Mouse (Mus musculus): ENCODE data around the gene Slc12a7. TPM values are rescaled to one million over a fixed set of nuclear protein-coding genes. Genes with fewer than 3 reads are reported as not detected.
"Not testable (repeated sequence)": the region's sequence is repeated elsewhere in the genome, so short reads cannot be mapped to it uniquely, and the experiment has no call there.

The Slc12a7 gene
- polyA plus RNA-seq, 2 experiments = 7.8 to 9.9 TPM

DNA sequence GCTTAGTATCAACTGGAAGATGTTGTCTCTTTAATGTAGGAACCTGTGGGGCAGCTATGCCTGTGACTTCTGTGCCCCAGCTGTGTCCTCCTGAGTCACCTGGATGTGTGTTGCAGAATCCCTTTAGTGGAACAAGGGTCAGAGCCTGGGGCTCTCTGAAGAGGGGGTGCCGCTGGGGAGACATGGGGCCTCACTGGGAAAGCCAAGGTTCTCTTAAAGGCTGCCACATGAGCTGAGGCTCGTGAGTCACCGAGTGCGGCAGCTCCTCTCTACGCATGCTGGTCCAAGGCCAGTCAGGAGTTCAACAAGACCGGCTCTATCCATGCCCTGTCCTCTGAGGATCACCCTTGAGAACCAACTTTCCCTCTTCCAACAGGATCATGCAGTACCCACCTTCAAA is 33.2 kb upstream of the Slc12a7 start:
- Histone ChIP-seq H3K27me3 (ENCODE audit: control insufficient read depth, insufficient read depth, low read length) (no peaks in the 10 kb centered on the region), H3K27ac (no peak overlapping the region), H3K4me2 (ENCODE audit: low read depth) (no peak overlapping the region), H3K9ac (replicated peaks) (no peak overlapping the region), H3K9me3 (ENCODE audit: control insufficient read depth, low read length) (no peaks in the 10 kb centered on the region), H3K4me1 (replicated peaks; ENCODE audit: control insufficient read depth in 2 of 2, insufficient read depth in 2 of 2, low read length in 1 of 2) (peaks cover 0 to 10% of the 10 kb centered on the region in 2 experiments; a peak in 2 of 4 replicates), H3K36me3 (replicated peaks; ENCODE audit: control insufficient read depth, insufficient read depth, low read depth) (no peaks in the 10 kb centered on the region), H3K4me3 (ENCODE audit: insufficient read depth in 1 of 2, low read depth in 2 of 2, low read length in 2 of 2) (no peak overlapping the region)
- no peak for TF ChIP-seq EP300 (IDR thresholded peaks at IDR 0.05; ENCODE audit: low read depth)
- TF ChIP-seq CTCF (IDR thresholded peaks at IDR 0.05; ENCODE audit: low read depth) = no peak
- DNase-seq (ENCODE audit: low read depth in 3 of 3, low spot score in 3 of 3) (no peak), ATAC-seq (ENCODE audit: insufficient read depth) (no peak)
- 75% methylated on average over 6 of the region's 6 CpGs for WGBS (ENCODE audit: insufficient replicate concordance)

- WGBS (ENCODE audit: insufficient replicate concordance) = 66% methylated on average over 12 of the region's 12 CpGs
- DNase-seq (ENCODE audit: low read depth in 3 of 3, low spot score in 3 of 3) (no peak), ATAC-seq (ENCODE audit: insufficient read depth) (no peak)
- no peak overlapping the region for H3K4me3 ChIP-seq (ENCODE audit: insufficient read depth in 1 of 2, low read depth in 2 of 2, low read length in 2 of 2)
- H3K27me3 ChIP-seq (ENCODE audit: control insufficient read depth, insufficient read depth, low read length) = no peaks in the 10 kb centered on the region
- peaks cover 0 to 7% of the 10 kb centered on the region in 2 experiments; a peak in 2 of 4 replicates for H3K4me1 ChIP-seq (replicated peaks; ENCODE audit: control insufficient read depth in 2 of 2, insufficient read depth in 2 of 2, low read length in 1 of 2)
- H3K36me3 ChIP-seq (replicated peaks; ENCODE audit: control insufficient read depth, insufficient read depth, low read depth) = no peaks in the 10 kb centered on the region
- no peaks in the 10 kb centered on the region for H3K9me3 ChIP-seq (ENCODE audit: control insufficient read depth, low read length)
- H3K27ac ChIP-seq = no peak overlapping the region
- no peak overlapping the region for H3K4me2 ChIP-seq (ENCODE audit: low read depth)
- TF ChIP-seq EP300 (IDR thresholded peaks at IDR 0.05; ENCODE audit: low read depth) (no peak), CTCF (IDR thresholded peaks at IDR 0.05; ENCODE audit: low read depth) (no peak)
- H3K9ac ChIP-seq (replicated peaks) = no peak overlapping the region
These were observed 32.3 kb upstream of the Slc12a7 start for GRCm38 (mm10) chr13:73700554-73700953.

DNA sequence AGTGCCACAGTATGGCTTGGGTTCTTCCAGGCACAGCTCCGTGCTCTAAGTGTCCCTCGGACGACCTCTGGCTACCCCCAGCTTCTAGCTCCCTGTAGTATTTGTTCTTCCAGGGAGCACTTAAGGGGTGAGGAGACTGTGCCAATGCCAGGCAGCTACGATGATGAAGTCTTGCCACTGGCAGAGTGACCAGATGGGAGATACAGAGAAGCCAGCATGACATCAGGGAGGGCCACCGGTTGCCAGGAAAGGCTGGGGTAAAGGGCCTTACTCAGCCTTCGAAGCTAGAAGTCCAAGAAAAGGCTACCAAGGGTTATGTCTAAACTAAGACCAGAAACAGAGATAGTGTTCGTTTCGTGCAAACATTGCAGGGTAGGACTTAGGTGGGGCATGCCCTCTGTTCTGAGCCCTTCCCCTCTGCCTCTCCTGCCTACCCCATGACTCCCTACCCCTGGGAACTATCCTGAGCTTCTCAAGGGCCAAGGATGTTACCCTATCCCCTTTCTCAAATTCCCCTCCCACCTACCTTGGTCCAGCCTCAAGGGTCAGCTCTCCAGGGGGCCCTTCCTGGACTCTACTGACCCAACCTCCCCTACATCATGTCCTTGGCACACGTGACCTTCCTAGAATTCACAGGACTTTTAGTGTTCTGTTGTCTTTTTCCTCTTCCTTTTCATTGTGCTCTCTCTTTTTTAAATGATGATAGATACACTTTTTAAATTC is 31.6 kb upstream of the Slc12a7 start:
- H3K36me3 ChIP-seq (replicated peaks; ENCODE audit: control insufficient read depth, insufficient read depth, low read depth) = no peaks in the 10 kb centered on the region
- DNase-seq (ENCODE audit: low read depth in 3 of 3, low spot score in 3 of 3) (no peak), ATAC-seq (ENCODE audit: insufficient read depth) (no peak)
- WGBS (ENCODE audit: insufficient replicate concordance) = 62% methylated on average over 9 of the region's 9 CpGs
- no peak overlapping the region for H3K9ac ChIP-seq (replicated peaks)
- H3K27me3 ChIP-seq (ENCODE audit: control insufficient read depth, insufficient read depth, low read length) = no peaks in the 10 kb centered on the region
- no peak overlapping the region for H3K4me3 ChIP-seq (ENCODE audit: insufficient read depth in 1 of 2, low read depth in 2 of 2, low read length in 2 of 2)
- no peak overlapping the region for H3K4me2 ChIP-seq (ENCODE audit: low read depth)
- H3K9me3 ChIP-seq (ENCODE audit: control insufficient read depth, low read length) = no peaks in the 10 kb centered on the region
- H3K4me1 ChIP-seq (replicated peaks; ENCODE audit: control insufficient read depth in 2 of 2, insufficient read depth in 2 of 2, low read length in 1 of 2) = peaks cover 0 to 5% of the 10 kb centered on the region in 2 experiments; a peak in 2 of 4 replicates
- no peak overlapping the region for H3K27ac ChIP-seq
- TF ChIP-seq EP300 (IDR thresholded peaks at IDR 0.05; ENCODE audit: low read depth) (no peak), CTCF (IDR thresholded peaks at IDR 0.05; ENCODE audit: low read depth) (no peak)

DNA sequence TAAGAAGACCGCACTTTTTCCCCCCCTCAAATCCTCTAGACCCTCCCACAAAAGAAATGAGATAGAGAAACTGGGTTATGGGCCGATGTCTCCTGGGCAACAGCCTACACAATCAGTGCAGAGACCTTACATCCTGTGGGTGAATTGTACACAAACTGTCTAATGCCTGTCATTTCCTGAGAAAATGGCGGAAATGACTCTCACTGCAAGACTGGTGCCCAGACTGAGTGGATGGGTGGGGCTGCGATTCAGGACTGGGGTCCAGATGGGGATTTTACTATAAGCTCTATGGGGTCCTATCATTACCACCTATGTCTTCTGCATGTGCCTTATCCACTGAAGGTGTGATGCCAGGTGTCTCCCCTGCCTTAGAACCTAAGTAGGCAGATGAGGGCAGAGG is 30.1 kb upstream of the Slc12a7 start:
- Histone ChIP-seq H3K27me3 (ENCODE audit: control insufficient read depth, insufficient read depth, low read length) (no peaks in the 10 kb centered on the region), H3K4me1 (replicated peaks; ENCODE audit: control insufficient read depth in 2 of 2, insufficient read depth in 2 of 2, low read length in 1 of 2) (no peaks in the 10 kb centered on the region), H3K4me3 (ENCODE audit: insufficient read depth in 1 of 2, low read depth in 2 of 2, low read length in 2 of 2) (no peak overlapping the region), H3K36me3 (replicated peaks; ENCODE audit: control insufficient read depth, insufficient read depth, low read depth) (no peaks in the 10 kb centered on the region), H3K27ac (no peak overlapping the region), H3K4me2 (ENCODE audit: low read depth) (no peak overlapping the region), H3K9me3 (ENCODE audit: control insufficient read depth, low read length) (no peaks in the 10 kb centered on the region), H3K9ac (replicated peaks) (no peak overlapping the region)
- TF ChIP-seq CTCF (IDR thresholded peaks at IDR 0.05; ENCODE audit: low read depth) = no peak
- WGBS (ENCODE audit: insufficient replicate concordance) = 36% methylated on average over 4 of the region's 4 CpGs
- ATAC-seq (ENCODE audit: insufficient read depth) (no peak), DNase-seq (ENCODE audit: low read depth in 3 of 3, low spot score in 3 of 3) (no peak)

- WGBS (ENCODE audit: insufficient replicate concordance) = 26% methylated on average over 4 of the region's 4 CpGs
- H3K36me3 ChIP-seq (replicated peaks; ENCODE audit: control insufficient read depth, insufficient read depth, low read depth); H3K4me1 ChIP-seq (replicated peaks; ENCODE audit: control insufficient read depth in 2 of 2, insufficient read depth in 2 of 2, low read length in 1 of 2): not testable (repeated sequence)
These were observed 29.4 kb upstream of the Slc12a7 start for GRCm38 (mm10) chr13:73703486-73703885.

More at GRCm38 (mm10) chr13:73703486-73703885, 29.4 kb upstream of the Slc12a7 start:
- DNase-seq (ENCODE audit: low read depth in 3 of 3, low spot score in 3 of 3); H3K27ac ChIP-seq; H3K9ac ChIP-seq (replicated peaks); H3K27me3 ChIP-seq (ENCODE audit: control insufficient read depth, insufficient read depth, low read length); H3K4me2 ChIP-seq (ENCODE audit: low read depth); H3K4me3 ChIP-seq (ENCODE audit: insufficient read depth in 1 of 2, low read depth in 2 of 2, low read length in 2 of 2); ATAC-seq (ENCODE audit: insufficient read depth); H3K9me3 ChIP-seq (ENCODE audit: control insufficient read depth, low read length): not testable (repeated sequence)
